Mouse (Mus musculus) heart, embryonic 13.5 days (tissue): Measurements from ENCODE around the gene Zfp385a. TPM values are rescaled to one million over a fixed set of nuclear protein-coding genes. Genes with fewer than 3 reads are reported as not detected.
A peak's percentile ranks its signal among the peaks of the same experiment; 100 is the strongest.

ENCODE experiments used
- ATAC-seq: fragments of 200-750 bp; cut with Nextera tagmentation; 2 replicates; pipeline ENCODE4 v1.8.0; 2017; ENCODE audit warnings: moderate TSS enrichment; ENCODE audit not compliant: insufficient number of reproducible peaks, low FRiP score, low TSS enrichment; ENCODE audit errors: extremely low read depth
- H3K27ac ChIP-seq: fragments of 300-500 bp; sonication (generic); replicated peaks from 2 replicates; pipeline ENCODE4 v1.5.1; 2015; ENCODE audit warnings: moderate library complexity, mild to moderate bottlenecking, inconsistent platforms
- H3K27me3 ChIP-seq: fragments of 300-500 bp; sonication (generic); replicated peaks from 2 replicates; pipeline ENCODE4 v1.6.1; 2015; ENCODE audit warnings: mild to moderate bottlenecking, inconsistent platforms
- H3K36me3 ChIP-seq: fragments of 300-500 bp; sonication (generic); 2 replicates; pipeline ENCODE4 v1.6.1; 2015; ENCODE audit warnings: mild to moderate bottlenecking, inconsistent platforms
- H3K4me1 ChIP-seq: fragments of 300-500 bp; sonication (generic); 2 replicates; pipeline ENCODE4 v1.6.1; 2015; ENCODE audit warnings: inconsistent platforms
- H3K4me2 ChIP-seq: fragments of 300-500 bp; sonication (generic); 2 replicates; pipeline ENCODE4 v1.6.1; 2015; ENCODE audit warnings: inconsistent platforms, mild to moderate bottlenecking, moderate library complexity
- H3K4me3 ChIP-seq: fragments of 300-500 bp; sonication (generic); 2 replicates; pipeline ENCODE4 v1.5.1; 2015; ENCODE audit warnings: moderate library complexity, mild to moderate bottlenecking, inconsistent platforms
- H3K9ac ChIP-seq: fragments of 300-500 bp; sonication (generic); 2 replicates; pipeline ENCODE4 v1.6.1; 2015; ENCODE audit warnings: inconsistent platforms, mild to moderate bottlenecking, moderate library complexity
- H3K9me3 ChIP-seq: fragments of 300-500 bp; sonication (generic); 2 replicates; pipeline ENCODE4 v1.6.1; 2016; ENCODE audit warnings: inconsistent platforms
- WGBS: fragments of 180-500 bp; shearing (Covaris S2); methylation state at CpG from one replicate; pipeline ENCODE4 v1.1.7; 2015; ENCODE audit warnings: mixed read lengths; 5-methylcytosine and 5-hydroxymethylcytosine counted together
- polyA plus RNA-seq: library from polyadenylated mRNA; unstranded; fragments of >200 nt; fragmentation: Nextera tagmentation; extraction: Ambion mirVana; gene quantifications from 2 replicates; pipeline ENCODE4 v1.2.1, GENCODE M21; 2015

The Zfp385a gene
- polyA plus RNA-seq, 1 experiment from 2014 or later, result 8.9 TPM

DNA sequence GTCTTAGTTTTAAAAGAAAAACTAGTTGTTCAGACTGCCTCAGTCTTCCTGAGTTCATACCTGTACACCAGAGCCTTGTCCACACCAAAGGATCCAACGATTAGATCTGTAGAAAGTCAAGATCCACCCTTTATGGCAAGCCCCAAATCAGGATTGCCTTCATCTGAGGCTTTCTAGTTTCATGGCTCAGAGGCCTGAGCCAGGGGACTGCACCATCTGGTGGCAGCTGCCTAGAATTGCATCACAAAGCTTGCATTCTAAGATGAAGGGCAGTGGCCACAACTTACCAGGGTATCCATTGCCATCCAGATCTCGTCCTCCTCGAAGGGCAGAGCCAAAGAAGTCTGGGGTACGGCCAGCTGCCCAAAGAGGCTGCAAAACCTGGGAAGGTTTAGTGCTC is 13.0 kb upstream of the Zfp385a start:
- peaks cover 49% of the 10 kb centered on the region for H3K4me1 ChIP-seq
- ATAC-seq, result no peak
- 0 out of 2 replicates have a peak overlapping the region, but pooled peaks have one; percentile 2 for H3K27ac ChIP-seq

GRCm38 (mm10) chr15:103347275-103347684 is 7.4 kb upstream of the Zfp385a start:
- H3K27me3 ChIP-seq, result no peaks in the 10 kb centered on the region
- H3K4me3 ChIP-seq, result no peak overlapping the region
- no peak overlapping the region; the same call in 1 of the 2 replicates for H3K9ac ChIP-seq
- 6% methylated on average over 2 of the region's 2 CpGs for WGBS
- H3K4me2 ChIP-seq, result no peak overlapping the region
- H3K4me1 ChIP-seq, result peaks cover 9% of the 10 kb centered on the region; the same call in 1 of the 2 replicates
- 0 out of 2 replicates have a peak overlapping the region, but pooled peaks have one; percentile 32 for H3K27ac ChIP-seq
- H3K36me3 ChIP-seq, result peaks cover 95% of the 10 kb centered on the region
- no peaks in the 10 kb centered on the region for H3K9me3 ChIP-seq
- ATAC-seq, result no peak

More for the DNA sequence above, 13.0 kb upstream of the Zfp385a start:
- 50% methylated on average over 4 of the region's 4 CpGs for WGBS
- H3K9ac ChIP-seq, result no peak overlapping the region
- H3K9me3 ChIP-seq, result no peaks in the 10 kb centered on the region
- no peak overlapping the region for H3K4me3 ChIP-seq
- no peak overlapping the region for H3K4me2 ChIP-seq
- no peaks in the 10 kb centered on the region for H3K27me3 ChIP-seq
- peaks cover 100% of the 10 kb centered on the region for H3K36me3 ChIP-seq

GRCm38 (mm10) chr15:103345789-103346188 is 5.9 kb upstream of the Zfp385a start:
- no peaks in the 10 kb centered on the region for H3K9me3 ChIP-seq
- ATAC-seq, result no peak
- no peak overlapping the region for H3K27ac ChIP-seq
- no peak overlapping the region for H3K4me2 ChIP-seq
- H3K4me1 ChIP-seq, result peaks cover 24% of the 10 kb centered on the region
- H3K36me3 ChIP-seq, result peaks cover 86% of the 10 kb centered on the region
- no peak overlapping the region; the same call in 1 of the 2 replicates for H3K9ac ChIP-seq
- H3K27me3 ChIP-seq, result peaks cover 15% of the 10 kb centered on the region
- no peak overlapping the region for H3K4me3 ChIP-seq
- WGBS, result 78% methylated on average over 6 of the region's 6 CpGs

- no peak overlapping the region for H3K4me2 ChIP-seq
- H3K36me3 ChIP-seq, result peaks cover 63% of the 10 kb centered on the region
- no peak for ATAC-seq
- peaks cover 37% of the 10 kb centered on the region for H3K27me3 ChIP-seq
- H3K4me3 ChIP-seq, result no peak overlapping the region
- H3K4me1 ChIP-seq, result peaks cover 43% of the 10 kb centered on the region
- no peaks in the 10 kb centered on the region for H3K9me3 ChIP-seq
- H3K9ac ChIP-seq, result no peak overlapping the region
- H3K27ac ChIP-seq, result no peak overlapping the region; the same call in 1 of the 2 replicates
These were observed 3.7 kb upstream of the Zfp385a start for GRCm38 (mm10) chr15:103343556-103343955.

DNA sequence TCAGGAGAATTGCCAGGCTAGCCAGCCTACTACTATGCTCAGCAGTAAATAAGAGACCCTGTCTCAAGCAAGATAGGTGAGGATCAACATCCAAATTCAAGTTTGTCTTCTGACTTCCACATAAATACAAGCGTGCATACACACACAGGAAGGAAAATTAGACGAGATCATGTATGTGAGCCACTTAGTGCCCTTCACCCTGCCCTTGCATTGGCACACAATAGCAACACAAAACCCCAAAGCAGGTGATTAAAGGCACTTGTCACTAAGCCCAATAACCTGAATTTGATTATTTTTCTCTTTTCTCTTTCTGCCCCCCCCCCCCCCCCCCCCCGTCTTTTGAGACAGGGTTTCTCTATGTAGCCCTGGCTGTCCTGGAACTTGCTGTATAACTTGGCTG is 3.1 kb upstream of the Zfp385a start:
- peaks cover 43% of the 10 kb centered on the region for H3K4me1 ChIP-seq
- no peak overlapping the region for H3K4me3 ChIP-seq
- H3K27me3 ChIP-seq, result peaks cover 43% of the 10 kb centered on the region
- H3K36me3 ChIP-seq, result peaks cover 58% of the 10 kb centered on the region
- H3K9ac ChIP-seq, result no peak overlapping the region
- H3K9me3 ChIP-seq, result no peaks in the 10 kb centered on the region
- WGBS, result 80% methylated on average over 3 of the region's 3 CpGs
- H3K27ac ChIP-seq, result no peak overlapping the region
- ATAC-seq, result no peak
- H3K4me2 ChIP-seq, result no peak overlapping the region

GRCm38 (mm10) chr15:103342415-103342814 is 2.5 kb upstream of the Zfp385a start:
- Histone ChIP-seq H3K4me2 (no peak overlapping the region), H3K9ac (no peak overlapping the region), H3K9me3 (no peaks in the 10 kb centered on the region), H3K27me3 (peaks cover 48% of the 10 kb centered on the region), H3K27ac (no peak overlapping the region), H3K36me3 (peaks cover 52% of the 10 kb centered on the region), H3K4me3 (no peak overlapping the region), H3K4me1 (peaks cover 38% of the 10 kb centered on the region)
- WGBS, result 22% methylated on average over 4 of the region's 4 CpGs
- ATAC-seq, result no peak

DNA sequence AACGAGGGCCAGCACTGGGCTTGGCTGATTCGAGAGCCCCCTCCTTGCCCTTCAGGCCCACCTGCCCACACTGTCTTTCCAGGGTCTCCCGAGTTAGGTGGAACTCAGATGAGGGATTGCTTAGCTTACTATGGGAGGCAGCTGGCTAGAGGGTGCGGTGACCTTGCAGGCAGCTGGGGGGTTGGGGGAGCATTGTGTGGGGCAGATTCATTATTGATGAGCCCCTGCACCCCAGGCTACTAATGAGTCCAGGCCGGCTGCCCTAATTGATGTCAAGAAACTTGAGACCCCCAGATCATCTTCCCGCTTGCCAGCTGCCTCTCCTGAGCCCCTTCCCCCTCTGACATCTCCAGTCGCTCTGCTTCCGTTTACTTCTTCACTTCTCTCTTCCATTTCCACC is 1.7 kb upstream of the Zfp385a start:
- no peak overlapping the region for H3K27ac ChIP-seq
- WGBS, result 49% methylated on average over 8 of the region's 8 CpGs
- no peak for ATAC-seq

DNA sequence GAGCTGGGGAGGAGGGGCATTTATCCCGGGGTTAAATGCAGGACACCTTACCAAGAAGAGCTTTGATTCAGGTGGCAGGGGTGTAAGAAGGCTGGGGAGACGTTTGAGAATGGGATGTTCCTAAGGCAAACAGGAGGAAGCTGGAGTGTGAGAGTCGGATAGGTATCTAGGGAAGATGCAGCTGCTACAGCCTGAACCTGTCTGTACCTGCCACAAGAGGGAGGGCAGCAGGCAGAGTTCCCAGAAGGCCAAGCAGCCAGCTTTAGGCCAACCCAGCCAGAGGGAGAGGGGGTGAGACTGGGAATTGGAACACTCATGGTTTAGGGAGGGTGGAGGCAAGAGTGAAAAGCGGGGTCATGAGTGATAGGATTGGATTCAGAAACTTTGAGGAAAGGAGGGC is 893 bp upstream of the Zfp385a start:
- H3K4me1 ChIP-seq, result peaks cover 38% of the 10 kb centered on the region
- peak overlapping the region; percentile 92 for H3K4me2 ChIP-seq
- WGBS, result 18% methylated on average over 4 of the region's 4 CpGs
- ATAC-seq, result no peak
- peaks cover 36% of the 10 kb centered on the region for H3K36me3 ChIP-seq
- 0 out of 2 replicates have a peak overlapping the region, but pooled peaks have one; percentile 1 for H3K9ac ChIP-seq
- peaks cover 60% of the 10 kb centered on the region for H3K27me3 ChIP-seq
- 0 out of 2 replicates have a peak overlapping the region, but pooled peaks have one; percentile 70 for H3K4me3 ChIP-seq
- H3K27ac ChIP-seq, result no peak overlapping the region
- H3K9me3 ChIP-seq, result no peaks in the 10 kb centered on the region

More for the DNA sequence above, 1.7 kb upstream of the Zfp385a start:
- H3K9me3 ChIP-seq, result no peaks in the 10 kb centered on the region
- H3K4me3 ChIP-seq, result no peak overlapping the region
- peaks cover 38% of the 10 kb centered on the region for H3K4me1 ChIP-seq
- H3K4me2 ChIP-seq, result no peak overlapping the region
- peak overlapping the region; percentile 30; the same call in 1 of the 2 replicates for H3K9ac ChIP-seq
- H3K36me3 ChIP-seq, result peaks cover 43% of the 10 kb centered on the region
- H3K27me3 ChIP-seq, result peaks cover 57% of the 10 kb centered on the region

GRCm38 (mm10) chr15:103339166-103339960 is 530 bp downstream of the Zfp385a start:
- Histone ChIP-seq H3K9ac (peak overlapping the region; percentile 77), H3K4me1 (peaks cover 38% of the 10 kb centered on the region), H3K4me3 (peak overlapping the region; percentile 70), H3K4me2 (peak overlapping the region; percentile 92), H3K27ac (no peak overlapping the region), H3K27me3 (peaks cover 60% of the 10 kb centered on the region), H3K36me3 (peaks cover 21% of the 10 kb centered on the region), H3K9me3 (no peaks in the 10 kb centered on the region)
- WGBS, result 4% methylated on average over 26 of the region's 31 CpGs
- no peak for ATAC-seq

GRCm38 (mm10) chr15:103338829-103339165 is 1.1 kb downstream of the Zfp385a start:
- Histone ChIP-seq H3K36me3 (peaks cover 16% of the 10 kb centered on the region), H3K9ac (no peak overlapping the region; the same call in 1 of the 2 replicates), H3K4me2 (peak overlapping the region; percentile 92), H3K27me3 (peaks cover 65% of the 10 kb centered on the region), H3K4me1 (peaks cover 40% of the 10 kb centered on the region), H3K4me3 (peak overlapping the region; percentile 70), H3K9me3 (no peaks in the 10 kb centered on the region), H3K27ac (no peak overlapping the region)
- 58% methylated on average over 4 of the region's 4 CpGs for WGBS
- ATAC-seq, result no peak

DNA sequence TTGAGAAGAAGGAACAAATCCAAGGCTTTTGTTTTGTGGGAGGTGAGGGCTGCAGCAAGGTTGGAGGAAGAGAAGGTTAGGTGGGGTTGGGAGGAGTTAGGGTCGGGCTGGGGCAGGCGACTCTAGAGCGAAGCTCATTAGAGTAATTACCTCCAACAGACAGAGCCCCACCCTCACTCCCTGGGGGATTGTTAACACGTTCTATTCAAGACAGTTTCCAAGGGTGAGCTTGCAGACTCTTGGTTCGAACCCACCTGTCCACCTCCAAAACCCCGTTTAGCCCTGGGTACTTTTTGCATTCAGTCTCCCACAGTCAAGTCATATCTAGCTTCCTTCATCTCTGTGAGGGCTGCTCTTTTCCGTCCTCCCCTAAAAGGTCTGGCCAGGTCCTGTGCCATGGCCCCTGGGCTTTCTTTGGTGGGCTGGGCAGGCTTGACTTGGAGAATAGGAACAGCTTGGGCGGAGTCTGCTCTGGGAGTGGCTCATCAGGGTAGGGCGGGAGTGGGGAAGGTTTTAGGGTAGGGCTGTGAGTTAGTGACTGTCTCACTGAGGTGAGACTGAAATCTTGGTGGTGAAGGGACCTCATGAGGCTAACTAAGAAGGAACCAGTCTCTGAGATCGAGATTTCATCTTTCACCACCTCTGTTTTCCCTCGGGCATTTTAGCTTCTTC is 2.8 kb downstream of the Zfp385a start:
- Histone ChIP-seq H3K9me3 (no peaks in the 10 kb centered on the region), H3K36me3 (0 out of 2 replicates have a peak, but pooled peaks cover 5% of the 10 kb centered on the region), H3K4me1 (peaks cover 40% of the 10 kb centered on the region), H3K9ac (no peak overlapping the region), H3K27ac (no peak overlapping the region), H3K4me3 (no peak overlapping the region), H3K27me3 (peaks cover 64% of the 10 kb centered on the region), H3K4me2 (no peak overlapping the region)
- ATAC-seq, result no peak
- 22% methylated on average over 11 of the region's 11 CpGs for WGBS
